Mouse (Mus musculus) hindbrain, embryonic 16.5 days (tissue): ENCODE data around the gene Srgap2. TPM values are rescaled to one million over a fixed set of nuclear protein-coding genes. Genes with fewer than 3 reads are reported as not detected.
"Not testable (repeated sequence)": the region's sequence is repeated elsewhere in the genome, so short reads cannot be mapped to it uniquely, and the experiment has no call there.

Experiments
- ATAC-seq: fragments of 200-750 bp; cut with Nextera tagmentation; 2 replicates; pipeline ENCODE4 v1.8.0; 2017; ENCODE audit warnings: moderate TSS enrichment, moderate library complexity
- H3K27ac ChIP-seq: fragments of 300-500 bp; sonication (generic); 2 replicates; pipeline ENCODE4 v1.5.1; 2014; ENCODE audit warnings: low read depth, mild to moderate bottlenecking, control low read depth, low read length, moderate library complexity
- H3K27me3 ChIP-seq: fragments of 300-500 bp; sonication (generic); replicated peaks from 2 replicates; pipeline ENCODE4 v1.6.1; 2014; ENCODE audit warnings: low read length; ENCODE audit not compliant: control insufficient read depth, insufficient read depth
- H3K36me3 ChIP-seq: fragments of 300-500 bp; sonication (generic); 2 replicates; pipeline ENCODE4 v1.6.1; 2014; ENCODE audit warnings: mild to moderate bottlenecking, low read length, moderate library complexity, mixed read lengths; ENCODE audit not compliant: control insufficient read depth, insufficient read depth
- H3K4me1 ChIP-seq: fragments of 300-500 bp; sonication (generic); 2 replicates; pipeline ENCODE4 v1.6.1; 2014; ENCODE audit warnings: low read depth, low read length; ENCODE audit not compliant: control insufficient read depth, insufficient read depth
- H3K4me2 ChIP-seq: fragments of 300-500 bp; sonication (generic); 2 replicates; pipeline ENCODE4 v1.6.1; 2014; ENCODE audit warnings: mild to moderate bottlenecking, low read length, control low read depth, moderate library complexity
- H3K4me3 ChIP-seq: fragments of 300-500 bp; sonication (generic); 2 replicates; pipeline ENCODE4 v1.5.1; 2014; ENCODE audit warnings: mild to moderate bottlenecking, low read length, control low read depth, moderate library complexity
- H3K9ac ChIP-seq: fragments of 300-500 bp; sonication (generic); 2 replicates; pipeline ENCODE4 v1.6.1; 2014; ENCODE audit warnings: low read depth, mild to moderate bottlenecking, control low read depth, low read length, moderate library complexity
- H3K9me3 ChIP-seq: fragments of 300-500 bp; sonication (generic); 2 replicates; pipeline ENCODE4 v1.6.1; 2014; ENCODE audit warnings: mild to moderate bottlenecking, low read length, moderate library complexity; ENCODE audit not compliant: control insufficient read depth
- WGBS: fragments of 180-500 bp; shearing (Covaris S2); extraction: QIAGEN DNeasy Blood & Tissue Kit; methylation state at CpG from one replicate; pipeline ENCODE4 v1.1.7; 2014; 5-methylcytosine and 5-hydroxymethylcytosine counted together
- polyA plus RNA-seq: library from polyadenylated mRNA; unstranded; fragments of >200 nt; fragmentation: Nextera tagmentation; extraction: Ambion mirVana; gene quantifications from 2 replicates; pipeline ENCODE4 v1.2.1, GENCODE M21; 2015

Gene Srgap2
- 24.6 and 30.4 TPM in 2 replicates for polyA plus RNA-seq

- Histone ChIP-seq H3K4me3 (peak within 1 kb of the TSS; percentile 86), H3K4me1 (peaks cover 13% of the 10 kb centered on the region), H3K27me3 (no peaks in the 10 kb centered on the region), H3K4me2 (peak within 1 kb of the TSS; percentile 100), H3K36me3 (no peaks in the 10 kb centered on the region), H3K9me3 (no peaks in the 10 kb centered on the region), H3K27ac (peak within 1 kb of the TSS; percentile 92), H3K9ac (peak within 1 kb of the TSS; percentile 88)
- WGBS: under 1% methylated on average over 44 of the region's 44 CpGs
- ATAC-seq: peak; percentile 97
Observed at GRCm38 (mm10) chr1:131527281-131528080, at the start of gene Srgap2, which contains the start of gene Fam72a. Gene Srgap2, minus strand, starts transcription at chr1:131527352. Gene Fam72a, plus strand, starts transcription at chr1:131527903.

- H3K4me3 ChIP-seq: no peak overlapping the region
- no peak for ATAC-seq
- H3K36me3 ChIP-seq: no peaks in the 10 kb centered on the region
- H3K27me3 ChIP-seq: no peaks in the 10 kb centered on the region
- H3K27ac ChIP-seq: no peak overlapping the region
- no peak overlapping the region for H3K4me2 ChIP-seq
- WGBS: 94% methylated on average over 14 of the region's 14 CpGs
- no peaks in the 10 kb centered on the region for H3K9me3 ChIP-seq
- H3K4me1 ChIP-seq: no peaks in the 10 kb centered on the region
- H3K9ac ChIP-seq: no peak overlapping the region
Observed at GRCm38 (mm10) chr1:131573721-131574120, 46.6 kb upstream of the Srgap2 start.

GRCm38 (mm10) chr1:131570391-131570790 lies 43.2 kb upstream of the Srgap2 start:
- no peak overlapping the region for H3K9ac ChIP-seq
- WGBS: 94% methylated on average over 4 of the region's 4 CpGs

GRCm38 (mm10) chr1:131569721-131570120 lies 42.6 kb upstream of the Srgap2 start:
- no peaks in the 10 kb centered on the region for H3K4me1 ChIP-seq
- H3K4me3 ChIP-seq: no peak overlapping the region
- H3K27ac ChIP-seq: no peak overlapping the region
- no peaks in the 10 kb centered on the region for H3K27me3 ChIP-seq
- no peak for ATAC-seq
- no peaks in the 10 kb centered on the region for H3K36me3 ChIP-seq
- no peaks in the 10 kb centered on the region for H3K9me3 ChIP-seq
- no peak overlapping the region for H3K9ac ChIP-seq
- WGBS: 94% methylated on average over 6 of the region's 6 CpGs
- H3K4me2 ChIP-seq: no peak overlapping the region

More at GRCm38 (mm10) chr1:131570391-131570790, 43.2 kb upstream of the Srgap2 start:
- Histone ChIP-seq H3K27ac (no peak overlapping the region), H3K4me1 (no peaks in the 10 kb centered on the region), H3K4me3 (no peak overlapping the region), H3K36me3 (no peaks in the 10 kb centered on the region), H3K27me3 (no peaks in the 10 kb centered on the region), H3K4me2 (no peak overlapping the region), H3K9me3 (no peaks in the 10 kb centered on the region)
- ATAC-seq: no peak

- H3K36me3 ChIP-seq, H3K27ac ChIP-seq, H3K27me3 ChIP-seq, H3K9me3 ChIP-seq, H3K4me2 ChIP-seq, H3K4me1 ChIP-seq, H3K9ac ChIP-seq, ATAC-seq, H3K4me3 ChIP-seq: not testable (repeated sequence)
- WGBS: 31% methylated on average over 11 of the region's 11 CpGs
Observed at GRCm38 (mm10) chr1:131566056-131566455, 38.9 kb upstream of the Srgap2 start.

GRCm38 (mm10) chr1:131562081-131562480 lies 34.9 kb upstream of the Srgap2 start:
- Histone ChIP-seq H3K36me3 (no peaks in the 10 kb centered on the region), H3K27me3 (no peaks in the 10 kb centered on the region), H3K4me3 (no peak overlapping the region), H3K4me2 (no peak overlapping the region), H3K9me3 (no peaks in the 10 kb centered on the region), H3K27ac (no peak overlapping the region), H3K4me1 (no peaks in the 10 kb centered on the region), H3K9ac (no peak overlapping the region)
- no peak for ATAC-seq
- WGBS: 86% methylated on average over 2 of the region's 2 CpGs

- Histone ChIP-seq H3K4me3 (no peak overlapping the region), H3K36me3 (no peaks in the 10 kb centered on the region), H3K4me2 (no peak overlapping the region), H3K9ac (no peak overlapping the region), H3K9me3 (no peaks in the 10 kb centered on the region), H3K4me1 (no peaks in the 10 kb centered on the region), H3K27me3 (no peaks in the 10 kb centered on the region), H3K27ac (no peak overlapping the region)
- ATAC-seq: no peak
Observed at GRCm38 (mm10) chr1:131560500-131560899, 33.3 kb upstream of the Srgap2 start.

- no peaks in the 10 kb centered on the region for H3K36me3 ChIP-seq
- ATAC-seq: peak; percentile 99
- H3K4me2 ChIP-seq: peak overlapping the region; percentile 52
- H3K9ac ChIP-seq: peak overlapping the region; percentile 63
- no peak overlapping the region for H3K4me3 ChIP-seq
- no peaks in the 10 kb centered on the region for H3K27me3 ChIP-seq
- H3K4me1 ChIP-seq: peaks cover 6% of the 10 kb centered on the region
- no peaks in the 10 kb centered on the region for H3K9me3 ChIP-seq
- WGBS: 4% methylated on average over 13 of the region's 13 CpGs
- peak overlapping the region; percentile 79 for H3K27ac ChIP-seq
Observed at GRCm38 (mm10) chr1:131555042-131555812, 28.1 kb upstream of the Srgap2 start.

- no peaks in the 10 kb centered on the region for H3K27me3 ChIP-seq
- no peak overlapping the region for H3K27ac ChIP-seq
- no peaks in the 10 kb centered on the region for H3K36me3 ChIP-seq
- no peaks in the 10 kb centered on the region for H3K9me3 ChIP-seq
- H3K9ac ChIP-seq: no peak overlapping the region
- ATAC-seq: no peak
- H3K4me1 ChIP-seq: peaks cover 6% of the 10 kb centered on the region
- H3K4me2 ChIP-seq: no peak overlapping the region
- H3K4me3 ChIP-seq: no peak overlapping the region
Observed at GRCm38 (mm10) chr1:131553428-131553827, 26.3 kb upstream of the Srgap2 start.
